Mouse (Mus musculus) spleen, adult 2 months (tissue): ENCODE results near the gene Kcnj14. TPM values are rescaled to one million over a fixed set of nuclear protein-coding genes. Genes with fewer than 3 reads are reported as not detected.

ENCODE experiments used
- DNase-seq, 2 experiments: peaks; one replicate each; pipeline versions ENCODE4 v3.0.0 to v3.0.0-alpha.2; 2012 to 2021; ENCODE audit warnings: low spot score in 2 of 2, low read depth in 1 of 2
- H3K27ac ChIP-seq: fragments of 200-500 bp; 2 replicates; pipeline ENCODE4 v1.5.1; 2012; ENCODE audit warnings: low read length, inconsistent platforms; ENCODE audit not compliant: insufficient read depth
- H3K27me3 ChIP-seq: fragments of 200-500 bp; 2 replicates; pipeline ENCODE4 v1.6.1; 2012; ENCODE audit warnings: mild to moderate bottlenecking, moderate library complexity, low read length, inconsistent platforms; ENCODE audit not compliant: control insufficient read depth, insufficient read depth
- H3K36me3 ChIP-seq: fragments of 200-500 bp; 2 replicates; pipeline ENCODE4 v1.6.1; 2012; ENCODE audit warnings: mild to moderate bottlenecking, low read length, inconsistent platforms; ENCODE audit not compliant: control insufficient read depth, insufficient read depth
- H3K4me1 ChIP-seq: fragments of 200-500 bp; 2 replicates; pipeline ENCODE4 v1.6.1; 2011; ENCODE audit warnings: inconsistent platforms; ENCODE audit not compliant: control insufficient read depth, insufficient read depth, insufficient read length
- H3K4me3 ChIP-seq: fragments of 200-500 bp; 2 replicates; pipeline ENCODE4 v1.5.1; 2011; ENCODE audit warnings: mild to moderate bottlenecking, inconsistent platforms; ENCODE audit not compliant: insufficient read depth, insufficient read length; ENCODE audit errors: extremely low read depth
- CTCF ChIP-seq: fragments of 200-500 bp; IDR thresholded peaks from 2 replicates; pipeline ENCODE4 v1.5.1; 2011; ENCODE audit warnings: mild to moderate bottlenecking, inconsistent platforms; ENCODE audit not compliant: insufficient read depth, insufficient read length, insufficient replicate concordance; ENCODE audit errors: extremely low read depth
- POLR2A ChIP-seq: fragments of 200-500 bp; IDR thresholded peaks from 2 replicates; pipeline ENCODE4 v1.6.1; 2011; ENCODE audit warnings: low read depth, low read length, inconsistent platforms
- WGBS: fragments of 180-500 bp; shearing (Covaris S2); methylation state at CpG from one replicate; pipeline ENCODE4 v1.1.7; 2018; 5-methylcytosine and 5-hydroxymethylcytosine counted together
- polyA plus RNA-seq: library from polyadenylated mRNA; depleted of rRNA; stranded (reverse); fragments of >200 nt; gene quantifications from 2 replicates; pipeline ENCODE4 v1.2.3, GENCODE M21; 2012

The Kcnj14 gene
- polyA plus RNA-seq, 1 experiment: not detected

DNA sequence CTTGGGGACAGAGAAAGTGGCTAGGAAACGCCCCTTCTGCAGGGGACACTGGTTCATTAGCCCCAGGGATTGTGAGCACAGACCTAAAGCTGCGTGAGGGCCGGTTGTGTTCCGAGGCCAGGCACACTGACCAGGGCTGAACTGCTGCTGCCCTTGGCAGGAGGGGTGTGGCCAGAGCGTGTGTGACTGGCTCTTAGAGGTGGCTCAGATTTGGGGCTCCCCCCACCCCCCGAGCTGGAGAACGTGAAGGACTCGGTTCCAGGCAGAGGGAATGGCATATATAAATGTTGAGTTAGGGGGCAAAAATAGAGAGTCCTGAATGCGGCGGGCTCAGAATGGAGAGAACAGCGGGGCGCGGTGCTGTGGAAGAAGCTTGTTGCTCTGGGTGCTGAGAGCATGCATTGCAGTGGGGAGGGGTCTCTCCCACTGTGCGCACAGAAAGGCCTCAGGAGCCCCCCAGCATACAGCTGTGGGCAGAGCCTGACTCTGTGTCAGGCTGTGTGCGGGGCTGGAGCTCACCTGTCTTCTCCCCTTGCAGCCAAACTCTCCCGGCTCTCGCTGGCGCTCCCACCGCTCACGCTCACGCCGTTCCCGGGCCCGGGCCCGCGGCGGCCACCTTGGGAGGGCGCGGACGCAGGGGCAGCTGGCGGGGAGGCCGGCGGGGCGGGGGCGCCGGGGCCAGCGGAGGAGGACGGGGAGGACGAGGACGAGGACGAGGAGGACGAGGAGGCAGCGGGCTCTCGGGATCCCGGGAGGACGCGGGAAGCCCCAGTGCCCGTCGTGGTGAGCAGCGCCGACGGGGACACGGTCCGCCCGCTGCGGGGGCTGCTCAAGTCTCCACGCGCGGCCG lies 26.7 kb downstream of the Kcnj14 start:
- Histone ChIP-seq H3K27ac (no peak overlapping the region), H3K27me3 (peaks cover 13% of the 10 kb centered on the region), H3K4me1 (peaks cover 15% of the 10 kb centered on the region), H3K4me3 (peak overlapping the region; percentile 66), H3K36me3 (no peaks in the 10 kb centered on the region)
- DNase-seq: no peak
- WGBS: 4% methylated on average over 60 of the region's 60 CpGs
- TF ChIP-seq CTCF (no peak), POLR2A (no peak)

DNA sequence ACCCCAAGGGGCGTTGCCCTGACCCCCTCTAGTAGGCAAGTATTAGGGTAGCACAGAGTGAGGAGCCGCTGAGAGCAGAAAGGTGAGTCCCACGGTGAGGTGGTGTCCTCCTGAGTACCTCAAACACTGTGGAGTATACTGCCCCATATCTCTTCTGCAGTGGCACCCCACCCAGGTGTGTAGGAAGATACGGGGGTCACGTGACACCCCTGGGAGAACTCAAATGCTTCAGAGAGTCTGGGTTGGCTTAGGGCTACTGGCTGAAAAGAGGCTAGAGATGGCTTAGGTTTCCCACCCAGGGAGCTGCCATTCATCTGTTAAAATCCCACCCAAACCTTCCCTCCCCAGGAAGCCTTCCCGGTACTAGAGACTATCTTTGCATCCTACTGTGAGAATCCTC lies 27.6 kb downstream of the Kcnj14 start:
- Histone ChIP-seq H3K27ac (no peak overlapping the region), H3K27me3 (peaks cover 13% of the 10 kb centered on the region), H3K36me3 (no peaks in the 10 kb centered on the region), H3K4me1 (peaks cover 15% of the 10 kb centered on the region), H3K4me3 (no peak overlapping the region)
- no peak for TF ChIP-seq CTCF
- TF ChIP-seq POLR2A: no peak
- WGBS: 72% methylated on average over 6 of the region's 6 CpGs
- no peak for DNase-seq

DNA sequence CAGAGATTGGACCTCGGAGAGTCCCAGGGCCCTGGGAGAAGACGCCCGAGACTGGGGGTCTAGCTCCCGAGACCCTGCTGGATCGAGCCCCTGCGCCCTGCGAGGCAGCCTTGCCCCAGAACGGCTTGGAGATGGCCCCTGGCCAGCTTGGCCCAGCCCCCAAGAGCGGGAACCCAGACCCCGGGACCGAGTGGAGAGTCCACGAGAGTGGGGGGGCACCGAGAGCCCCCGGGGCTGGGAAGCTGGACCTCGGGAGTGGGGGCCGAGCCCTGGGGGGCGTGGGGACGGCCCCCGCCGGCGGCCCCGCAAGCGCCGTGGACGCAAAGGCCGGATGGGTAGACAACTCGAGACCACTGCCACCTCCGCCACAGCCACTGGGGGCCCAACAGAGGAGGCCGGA lies 29.6 kb downstream of the Kcnj14 start:
- no peak for DNase-seq
- TF ChIP-seq CTCF (no peak), POLR2A (no peak)
- Histone ChIP-seq H3K27ac (no peak overlapping the region), H3K36me3 (no peaks in the 10 kb centered on the region), H3K4me1 (peaks cover 10% of the 10 kb centered on the region), H3K27me3 (peaks cover 13% of the 10 kb centered on the region), H3K4me3 (no peak overlapping the region)
- 89% methylated on average over 29 of the region's 29 CpGs for WGBS

DNA sequence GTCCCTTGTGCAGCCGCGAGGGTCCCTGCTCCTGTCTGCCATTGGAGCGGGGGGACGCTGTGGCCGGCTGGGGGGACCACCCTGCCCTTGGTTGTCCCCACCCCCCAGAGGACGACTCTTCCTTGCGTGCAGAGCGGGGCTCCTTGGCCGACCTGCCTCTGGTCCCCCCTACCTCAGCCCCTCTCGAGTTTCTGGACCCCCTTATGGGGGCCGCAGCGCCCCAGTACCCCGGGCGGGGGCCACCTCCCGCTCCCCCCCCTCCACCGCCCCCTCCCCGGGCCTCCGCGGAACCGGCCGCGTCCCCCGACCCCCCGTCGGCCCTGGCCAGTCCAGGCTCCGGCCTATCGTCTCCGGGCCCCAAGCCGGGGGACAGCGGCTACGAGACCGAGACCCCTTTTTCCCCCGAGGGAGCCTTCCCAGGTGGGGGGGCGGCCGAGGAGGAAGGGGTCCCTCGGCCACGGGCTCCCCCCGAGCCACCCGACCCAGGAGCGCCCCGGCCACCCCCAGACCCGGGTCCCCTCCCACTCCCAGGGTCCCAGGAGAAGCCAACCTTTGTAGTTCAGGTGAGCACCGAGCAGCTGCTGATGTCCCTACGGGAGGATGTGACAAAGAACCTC lies 30.5 kb downstream of the Kcnj14 start:
- H3K27ac ChIP-seq: no peak overlapping the region
- DNase-seq: no peak
- TF ChIP-seq CTCF (no peak), POLR2A (no peak)
- peaks cover 13% of the 10 kb centered on the region for H3K27me3 ChIP-seq
- WGBS: 85% methylated on average over 44 of the region's 44 CpGs
- H3K36me3 ChIP-seq: no peaks in the 10 kb centered on the region
- peaks cover 10% of the 10 kb centered on the region for H3K4me1 ChIP-seq
- no peak overlapping the region for H3K4me3 ChIP-seq

DNA sequence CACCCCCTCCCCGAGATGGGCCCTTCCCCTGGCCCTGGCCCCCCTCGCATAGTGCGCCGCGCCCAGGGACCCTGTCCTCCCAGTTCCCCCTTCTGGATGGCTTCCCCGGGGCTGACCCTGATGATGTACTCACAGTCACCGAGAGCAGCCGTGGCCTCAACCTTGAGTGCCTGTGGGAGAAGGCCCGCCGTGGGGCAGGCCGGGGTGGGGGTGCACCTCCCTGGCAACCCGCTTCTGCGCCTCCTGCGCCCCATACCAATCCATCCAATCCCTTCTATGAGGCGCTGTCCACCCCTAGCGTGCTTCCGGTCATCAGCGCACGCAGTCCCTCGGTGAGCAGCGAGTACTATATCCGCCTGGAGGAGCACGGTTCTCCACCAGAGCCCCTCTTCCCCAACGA lies 31.3 kb downstream of the Kcnj14 start:
- TF ChIP-seq CTCF: no peak
- TF ChIP-seq POLR2A: no peak
- H3K36me3 ChIP-seq: no peaks in the 10 kb centered on the region
- H3K27me3 ChIP-seq: peaks cover 10% of the 10 kb centered on the region
- 80% methylated on average over 20 of the region's 24 CpGs for WGBS
- H3K4me1 ChIP-seq: peaks cover 5% of the 10 kb centered on the region; the same call in 1 of the 2 replicates
- DNase-seq: no peak
- H3K27ac ChIP-seq: no peak overlapping the region
- H3K4me3 ChIP-seq: no peak overlapping the region

DNA sequence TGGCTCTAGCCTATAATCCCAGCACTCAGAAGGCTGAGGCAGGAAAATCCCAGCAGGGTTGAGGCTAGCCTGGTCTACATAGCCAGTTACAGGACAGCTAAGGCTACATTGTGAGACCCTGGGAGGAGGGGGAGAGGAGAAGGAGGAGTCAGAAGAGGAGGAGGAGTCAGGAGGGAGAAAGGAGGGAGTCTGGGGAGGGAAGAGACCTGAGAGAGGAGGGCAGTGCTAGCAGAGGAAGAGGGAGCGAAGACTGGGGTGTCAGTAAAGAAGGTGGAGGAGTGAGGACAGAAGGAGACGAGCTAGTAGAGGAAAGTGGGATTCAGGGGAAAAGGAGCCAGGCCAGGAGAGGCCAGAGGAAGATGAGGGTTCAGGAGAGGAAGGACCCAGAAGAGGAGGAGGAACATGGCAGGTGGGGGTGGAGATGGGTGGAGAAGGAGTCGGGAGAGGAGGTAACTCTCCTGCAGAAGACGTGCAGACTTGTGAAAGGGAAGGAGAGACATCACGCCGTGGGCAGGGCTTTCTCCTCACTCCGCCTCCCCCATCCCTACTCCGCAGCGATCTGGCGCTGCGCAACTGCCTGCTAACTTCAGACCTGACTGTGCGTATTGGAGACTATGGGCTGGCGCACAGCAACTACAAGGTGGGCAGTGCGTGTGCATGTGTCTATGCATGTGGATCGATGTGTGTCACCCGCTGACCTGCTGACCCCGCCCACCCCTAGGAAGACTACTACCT lies 32.7 kb downstream of the Kcnj14 start:
- Histone ChIP-seq H3K4me3 (no peak overlapping the region), H3K27ac (no peak overlapping the region), H3K36me3 (no peaks in the 10 kb centered on the region), H3K4me1 (no peaks in the 10 kb centered on the region; the same call in 1 of the 2 replicates), H3K27me3 (peaks cover 1% of the 10 kb centered on the region; the same call in 1 of the 2 replicates)
- no peak for DNase-seq
- 75% methylated on average over 17 of the region's 17 CpGs for WGBS
- TF ChIP-seq CTCF: no peak
- no peak for TF ChIP-seq POLR2A
